In genomic region chrX:48532175-48532574, GRCm38 (mm10) we compare ENCODE assay signal across 9 mouse cellular contexts. TPM values are rescaled to one million over a fixed set of nuclear protein-coding genes. Genes with fewer than 3 reads are reported as not detected.
DNase-seq lines count a peak whose midpoint lies in the region; ATAC-seq and TF ChIP-seq lines count a peak whose summit lies in the region.
"Had no signal": no experiment of that assay in that cellular context is flagged by ENCODE, and none has a peak within 500 bp of the region (broad histone marks: within the 10 kb centered on the region; RNA-seq: fewer than 3 reads in every experiment).

No protein-coding gene starts in this region.

- H3K9me3 ChIP-seq in forebrain, embryonic 10.5 days: no peaks in the 10 kb centered on the region
- no peaks in the 10 kb centered on the region for H3K9me3 ChIP-seq in forebrain, embryonic 12.5 days
- no peaks in the 10 kb centered on the region for H3K9me3 ChIP-seq in midbrain, embryonic 10.5 days (replicated peaks)
- H3K9me3 ChIP-seq: neural tube, embryonic 12.5 days had no signal

- H3K4me2 ChIP-seq in forebrain, embryonic 12.5 days: no peak overlapping the region
- H3K4me2 ChIP-seq: neural tube, embryonic 12.5 days had no signal

- TF ChIP-seq CTCF in spleen, adult 2 months (IDR thresholded peaks at IDR 0.05; ENCODE audit: extremely low read depth, insufficient read depth, insufficient read length, insufficient replicate concordance): peak; percentile 63; the same call in 1 of the 2 replicates

- 39% methylated on average over 3 of the region's 3 CpGs for WGBS in forebrain, embryonic 10.5 days
- 25% methylated on average over 3 of the region's 3 CpGs for WGBS in forebrain, embryonic 12.5 days
- WGBS in midbrain, embryonic 10.5 days: 36% methylated on average over 3 of the region's 3 CpGs
- 46% methylated on average over 3 of the region's 3 CpGs for WGBS in spleen, adult 2 months

- no peak overlapping the region for H3K27ac ChIP-seq in forebrain, embryonic 10.5 days
- no peak overlapping the region for H3K27ac ChIP-seq in forebrain, embryonic 12.5 days
- H3K27ac ChIP-seq in midbrain, embryonic 10.5 days (replicated peaks): no peak overlapping the region
- H3K27ac ChIP-seq in spleen, adult 2 months (ENCODE audit: insufficient read depth, low read length): no peak overlapping the region
- H3K27ac ChIP-seq: neural tube, embryonic 12.5 days had no signal

- no peak for TF ChIP-seq POLR2A in spleen, adult 2 months (IDR thresholded peaks at IDR 0.05; ENCODE audit: low read depth, low read length)

- no peak for ATAC-seq in forebrain, embryonic 12.5 days (ENCODE audit: low FRiP score)

- DNase-seq in forebrain, embryonic 10.5 days (ENCODE audit: extremely low spot score, low spot score): peak; percentile 63
- peak; percentile 64 to 77 for DNase-seq in cerebellum, adult 18-20 months
- DNase-seq in forelimb bud, embryonic 11.5 days (ENCODE audit: low read depth, low spot score): peak; percentile 61
- peak; percentile 83 for DNase-seq in heart, postnatal 4 days
- peak; percentile 54 to 61 for DNase-seq in layer of hippocampus, postnatal 36 days
- peak; percentile 58 for DNase-seq in midbrain, embryonic 10.5 days (ENCODE audit: low spot score)
- peak; percentile 25 to 49 for DNase-seq in spleen, adult 2 months (ENCODE audit: low read depth in 1 of 2, low spot score in 2 of 2)

- no peaks in the 10 kb centered on the region for H3K4me1 ChIP-seq in forebrain, embryonic 10.5 days
- no peaks in the 10 kb centered on the region for H3K4me1 ChIP-seq in forebrain, embryonic 12.5 days
- no peaks in the 10 kb centered on the region for H3K4me1 ChIP-seq in midbrain, embryonic 10.5 days
- no peaks in the 10 kb centered on the region for H3K4me1 ChIP-seq in spleen, adult 2 months (ENCODE audit: control insufficient read depth, insufficient read depth, insufficient read length)
- H3K4me1 ChIP-seq: neural tube, embryonic 12.5 days had no signal

- H3K4me3 ChIP-seq in forebrain, embryonic 10.5 days: no peak overlapping the region
- no peak overlapping the region for H3K4me3 ChIP-seq in forebrain, embryonic 12.5 days (replicated peaks)
- no peak overlapping the region for H3K4me3 ChIP-seq in midbrain, embryonic 10.5 days
- no peak overlapping the region for H3K4me3 ChIP-seq in spleen, adult 2 months (ENCODE audit: extremely low read depth, insufficient read depth, insufficient read length)
- H3K4me3 ChIP-seq: neural tube, embryonic 12.5 days had no signal

- no peaks in the 10 kb centered on the region for H3K27me3 ChIP-seq in forebrain, embryonic 10.5 days (ENCODE audit: poor library complexity, severe bottlenecking)
- no peaks in the 10 kb centered on the region for H3K27me3 ChIP-seq in forebrain, embryonic 12.5 days
- no peaks in the 10 kb centered on the region for H3K27me3 ChIP-seq in midbrain, embryonic 10.5 days (ENCODE audit: low read depth, poor library complexity, severe bottlenecking)
- H3K27me3 ChIP-seq in spleen, adult 2 months (ENCODE audit: control insufficient read depth, insufficient read depth, low read length): no peaks in the 10 kb centered on the region
- H3K27me3 ChIP-seq: neural tube, embryonic 12.5 days had no signal

- no peaks in the 10 kb centered on the region for H3K36me3 ChIP-seq in forebrain, embryonic 10.5 days (replicated peaks)
- H3K36me3 ChIP-seq in forebrain, embryonic 12.5 days (replicated peaks): no peaks in the 10 kb centered on the region
- no peaks in the 10 kb centered on the region for H3K36me3 ChIP-seq in midbrain, embryonic 10.5 days
- H3K36me3 ChIP-seq in spleen, adult 2 months (ENCODE audit: control insufficient read depth, insufficient read depth, low read length): no peaks in the 10 kb centered on the region
- H3K36me3 ChIP-seq: neural tube, embryonic 12.5 days had no signal

- H3K9ac ChIP-seq in forebrain, embryonic 12.5 days: no peak overlapping the region
- H3K9ac ChIP-seq: neural tube, embryonic 12.5 days had no signal

RNA-seq across cellular contexts. Expression of gene Rab33a, which starts 13.1 kb away (rescaled TPM):
- polyA plus RNA-seq in forebrain, embryonic 10.5 days (2016; fragmentation: Nextera tagmentation; extraction: Ambion mirVana): 10.6 and 10.8 TPM in 2 replicates
- polyA plus RNA-seq in forebrain, embryonic 12.5 days (2016; fragmentation: Nextera tagmentation; extraction: Ambion mirVana): 39.5 and 40.6 TPM in 2 replicates
- 1 to 10 TPM; 1.1 to 1.6 TPM for total RNA-seq in heart, postnatal 4 days (2021)
- 10 to 100 TPM; 20.6 to 22.2 TPM for total RNA-seq in layer of hippocampus, postnatal 36 days (2021)
- 11.1 and 19.1 TPM in 2 replicates for polyA plus RNA-seq in midbrain, embryonic 10.5 days (2016; fragmentation: Nextera tagmentation; extraction: Ambion mirVana)
- polyA plus RNA-seq in spleen, adult 2 months (2012; rRNA removed): 0.07 and 0.32 TPM in 2 replicates

RNA-seq across cellular contexts. Expression of gene Aifm1, which starts 18.8 kb away (rescaled TPM):
- polyA plus RNA-seq in forebrain, embryonic 10.5 days (2016; fragmentation: Nextera tagmentation; extraction: Ambion mirVana): 85.4 and 87.8 TPM in 2 replicates
- 68.1 and 71.5 TPM in 2 replicates for polyA plus RNA-seq in forebrain, embryonic 12.5 days (2016; fragmentation: Nextera tagmentation; extraction: Ambion mirVana)
- 10 to 100 TPM; 97.9 TPM for total RNA-seq in heart, postnatal 4 days (2021)
- 10 to 100 TPM; 28.3 to 29.0 TPM for total RNA-seq in layer of hippocampus, postnatal 36 days (2021)
- 72.0 and 73.1 TPM in 2 replicates for polyA plus RNA-seq in midbrain, embryonic 10.5 days (2016; fragmentation: Nextera tagmentation; extraction: Ambion mirVana)
- polyA plus RNA-seq in spleen, adult 2 months (2012; rRNA removed): 3.5 and 4.7 TPM in 2 replicates

Comparison
In these comparisons a context has a peak if more than half of its experiments do, and no peak if none do; other contexts are left out.
1. RNA of gene Aifm1, which starts 18.8 kb away (polyA plus RNA-seq): 85.4 to 87.8 TPM in forebrain, embryonic 10.5 days, 72.0 to 73.1 TPM in midbrain, embryonic 10.5 days and 68.1 to 71.5 TPM in forebrain, embryonic 12.5 days; 3.5 to 4.7 TPM in spleen, adult 2 months; every median in the first group is over 10 times any median in the second.
2. Peak in every context shown above with its lines, with median percentiles within 50 percentile points of each other: DNase-seq.